Mouse (Mus musculus) CD4-positive helper T cell, adult 2 months (primary cell): ENCODE data around the gene Tiam2.

Experiments
- DNase-seq: peaks from one replicate; pipeline ENCODE4 v3.0.0-alpha.2; 2012; ENCODE audit warnings: low read depth, missing footprints, low spot score

Tiam2 gene

GRCm38 (mm10) chr17:3448725-3449124, 122.4 kb downstream of the Tiam2 start:
- DNase-seq, result peak; percentile 59

GRCm38 (mm10) chr17:3451077-3451476, 124.7 kb downstream of the Tiam2 start:
- peak; percentile 78 for DNase-seq

GRCm38 (mm10) chr17:3452571-3453311, 126.4 kb downstream of the Tiam2 start:
- no peak for DNase-seq

GRCm38 (mm10) chr17:3453946-3454345, 127.6 kb downstream of the Tiam2 start:
- no peak for DNase-seq

- DNase-seq, result no peak
Observed at GRCm38 (mm10) chr17:3454850-3455249, 128.5 kb downstream of the Tiam2 start.

GRCm38 (mm10) chr17:3457914-3458681, 131.7 kb downstream of the Tiam2 start:
- no peak for DNase-seq

- no peak for DNase-seq
Observed at GRCm38 (mm10) chr17:3465861-3466260, 139.5 kb downstream of the Tiam2 start.

GRCm38 (mm10) chr17:3466681-3467080, 140.3 kb downstream of the Tiam2 start:
- no peak for DNase-seq

- DNase-seq, result no peak
Observed at GRCm38 (mm10) chr17:3467636-3468324, 141.4 kb downstream of the Tiam2 start.

- no peak for DNase-seq
Observed at GRCm38 (mm10) chr17:3472018-3472417, 145.6 kb downstream of the Tiam2 start.

GRCm38 (mm10) chr17:3476546-3476945, 150.2 kb downstream of the Tiam2 start:
- DNase-seq, result no peak

GRCm38 (mm10) chr17:3481576-3482575, 155.5 kb downstream of the Tiam2 start:
- DNase-seq, result no peak

- DNase-seq, result no peak
Observed at GRCm38 (mm10) chr17:3483091-3483490, 156.7 kb downstream of the Tiam2 start.

- no peak for DNase-seq
Observed at GRCm38 (mm10) chr17:3485851-3486250, 159.5 kb downstream of the Tiam2 start.

- DNase-seq, result no peak
Observed at GRCm38 (mm10) chr17:3487211-3487610, 160.8 kb downstream of the Tiam2 start.

GRCm38 (mm10) chr17:3487721-3488601, 161.6 kb downstream of the Tiam2 start:
- no peak for DNase-seq

- no peak for DNase-seq
Observed at GRCm38 (mm10) chr17:3490216-3490895, 164.0 kb downstream of the Tiam2 start.

- no peak for DNase-seq
Observed at GRCm38 (mm10) chr17:3491065-3491464, 164.7 kb downstream of the Tiam2 start.

- no peak for DNase-seq
Observed at GRCm38 (mm10) chr17:3491667-3492066, 165.3 kb downstream of the Tiam2 start.

GRCm38 (mm10) chr17:3495576-3495975, 169.2 kb downstream of the Tiam2 start:
- DNase-seq, result no peak
